Mouse (Mus musculus) lung, postnatal 0 days (tissue): ENCODE data around the gene Stap1. TPM values are rescaled to one million over a fixed set of nuclear protein-coding genes. Genes with fewer than 3 reads are reported as not detected.

ENCODE experiments used
- ATAC-seq: fragments of 200-750 bp; cut with Nextera tagmentation; 2 replicates; pipeline ENCODE4 v1.8.0; 2017; ENCODE audit warnings: moderate library complexity
- DNase-seq: peaks from one replicate; pipeline ENCODE4 v3.0.0-alpha.2; 2016; ENCODE audit warnings: low spot score
- H3K27ac ChIP-seq: fragments of 300-500 bp; sonication (generic); 2 replicates; pipeline ENCODE4 v1.5.1; 2014; ENCODE audit warnings: antibody characterized with exemption, mild to moderate bottlenecking, low read length, mixed read lengths
- H3K27me3 ChIP-seq: fragments of 300-500 bp; sonication (generic); replicated peaks from 2 replicates; pipeline ENCODE4 v1.6.1; 2014; ENCODE audit warnings: low read length, mixed read lengths; ENCODE audit not compliant: insufficient read depth
- H3K36me3 ChIP-seq: fragments of 300-500 bp; sonication (generic); 2 replicates; pipeline ENCODE4 v1.6.1; 2014; ENCODE audit warnings: low read length, mixed read lengths; ENCODE audit not compliant: insufficient read depth
- H3K4me1 ChIP-seq: fragments of 300-500 bp; sonication (generic); 2 replicates; pipeline ENCODE4 v1.6.1; 2014; ENCODE audit warnings: antibody characterized with exemption, low read depth, low read length, mixed read lengths; ENCODE audit not compliant: insufficient read depth
- H3K4me2 ChIP-seq: fragments of 300-500 bp; sonication (generic); replicated peaks from 2 replicates; pipeline ENCODE4 v1.6.1; 2014; ENCODE audit warnings: low read depth, mild to moderate bottlenecking, low read length, moderate library complexity, mixed read lengths
- H3K4me3 ChIP-seq: fragments of 300-500 bp; sonication (generic); 2 replicates; pipeline ENCODE4 v1.5.1; 2014; ENCODE audit warnings: low read depth, low read length
- H3K9ac ChIP-seq: fragments of 300-500 bp; sonication (generic); replicated peaks from 2 replicates; pipeline ENCODE4 v1.6.1; 2014; ENCODE audit warnings: low read depth, mild to moderate bottlenecking
- H3K9me3 ChIP-seq: fragments of 300-500 bp; sonication (generic); 2 replicates; pipeline ENCODE4 v1.6.1; 2016; ENCODE audit warnings: low read length, mixed read lengths
- CTCF ChIP-seq: IDR thresholded peaks from 2 replicates; pipeline ENCODE4 v1.5.1; 2016; ENCODE audit warnings: antibody characterized with exemption, mild to moderate bottlenecking
- EP300 ChIP-seq: IDR thresholded peaks from 2 replicates; pipeline ENCODE4 v1.6.1; 2016; ENCODE audit warnings: antibody characterized with exemption, mild to moderate bottlenecking, control low read depth
- WGBS: fragments of 180-500 bp; shearing (Covaris S2); extraction: QIAGEN DNeasy Blood & Tissue Kit; methylation state at CpG from one replicate; pipeline ENCODE4 v1.1.7; 2014; 5-methylcytosine and 5-hydroxymethylcytosine counted together
- polyA plus RNA-seq: library from polyadenylated mRNA; unstranded; fragments of >200 nt; fragmentation: Nextera tagmentation; extraction: Ambion mirVana; gene quantifications from 2 replicates; pipeline ENCODE4 v1.2.1, GENCODE M21; 2015

The Stap1 gene
- polyA plus RNA-seq, 1 experiment from 2014 or later, result 0.36 TPM

DNA sequence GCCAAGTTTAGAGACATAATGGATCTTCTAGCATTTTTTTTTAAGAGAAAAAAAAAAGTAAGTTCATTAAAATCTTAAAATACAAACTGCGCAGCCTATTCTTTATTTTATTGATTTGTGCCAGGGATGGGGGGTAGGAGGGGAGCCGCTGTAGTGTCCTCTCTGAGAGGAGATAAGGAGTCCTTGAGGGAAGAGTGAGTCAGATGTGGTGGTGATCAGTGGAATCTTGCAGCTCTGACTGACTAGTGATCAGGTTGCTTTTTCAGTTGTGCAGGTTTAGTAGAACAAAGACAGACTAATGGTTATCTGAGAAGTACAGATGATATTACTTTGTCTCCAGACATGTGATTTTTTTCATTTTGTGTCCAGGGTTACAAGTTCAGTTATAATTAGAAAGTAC lies 41.5 kb downstream of the Stap1 start:
- no peak overlapping the region for H3K27ac ChIP-seq
- H3K4me3 ChIP-seq, result no peak overlapping the region
- no peaks in the 10 kb centered on the region for H3K4me1 ChIP-seq
- TF ChIP-seq CTCF (no peak), EP300 (no peak)
- DNase-seq (no peak), ATAC-seq (no peak)
- no peaks in the 10 kb centered on the region for H3K9me3 ChIP-seq
- no peak overlapping the region for H3K4me2 ChIP-seq
- H3K36me3 ChIP-seq, result peaks cover 4% of the 10 kb centered on the region; the same call in 1 of the 2 replicates
- H3K9ac ChIP-seq, result no peak overlapping the region
- 75% methylated on average over 2 of the region's 2 CpGs for WGBS
- H3K27me3 ChIP-seq, result no peaks in the 10 kb centered on the region

DNA sequence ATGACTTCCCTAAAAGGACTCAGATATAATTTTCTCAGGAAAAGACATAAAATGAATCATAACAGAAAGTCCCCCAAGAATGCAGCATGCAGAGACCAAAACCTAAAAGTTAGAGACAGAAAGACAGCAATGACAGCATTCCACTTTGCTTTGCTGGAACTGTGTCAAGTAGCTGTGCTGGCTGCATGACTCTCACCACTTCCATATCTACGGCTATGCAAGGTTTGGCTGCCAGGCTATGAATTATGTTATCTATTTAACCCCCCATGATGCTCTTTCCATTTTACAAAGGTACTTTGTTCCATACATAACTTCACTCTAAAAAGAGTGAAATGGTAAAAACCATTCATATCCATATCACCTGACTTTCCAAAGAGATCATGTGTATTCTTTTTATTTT lies 42.5 kb downstream of the Stap1 start:
- ATAC-seq, result no peak
- H3K36me3 ChIP-seq, result peaks cover 10% of the 10 kb centered on the region; the same call in 1 of the 2 replicates
- H3K27me3 ChIP-seq, result no peaks in the 10 kb centered on the region
- TF ChIP-seq EP300 (no peak), CTCF (no peak)
- DNase-seq, result no peak
- no peak overlapping the region for H3K27ac ChIP-seq
- H3K9ac ChIP-seq, result no peak overlapping the region
- H3K4me2 ChIP-seq, result no peak overlapping the region
- no peaks in the 10 kb centered on the region for H3K9me3 ChIP-seq
- H3K4me1 ChIP-seq, result no peaks in the 10 kb centered on the region
- 45% methylated on average over 1 of the region's 1 CpGs for WGBS
- H3K4me3 ChIP-seq, result no peak overlapping the region

DNA sequence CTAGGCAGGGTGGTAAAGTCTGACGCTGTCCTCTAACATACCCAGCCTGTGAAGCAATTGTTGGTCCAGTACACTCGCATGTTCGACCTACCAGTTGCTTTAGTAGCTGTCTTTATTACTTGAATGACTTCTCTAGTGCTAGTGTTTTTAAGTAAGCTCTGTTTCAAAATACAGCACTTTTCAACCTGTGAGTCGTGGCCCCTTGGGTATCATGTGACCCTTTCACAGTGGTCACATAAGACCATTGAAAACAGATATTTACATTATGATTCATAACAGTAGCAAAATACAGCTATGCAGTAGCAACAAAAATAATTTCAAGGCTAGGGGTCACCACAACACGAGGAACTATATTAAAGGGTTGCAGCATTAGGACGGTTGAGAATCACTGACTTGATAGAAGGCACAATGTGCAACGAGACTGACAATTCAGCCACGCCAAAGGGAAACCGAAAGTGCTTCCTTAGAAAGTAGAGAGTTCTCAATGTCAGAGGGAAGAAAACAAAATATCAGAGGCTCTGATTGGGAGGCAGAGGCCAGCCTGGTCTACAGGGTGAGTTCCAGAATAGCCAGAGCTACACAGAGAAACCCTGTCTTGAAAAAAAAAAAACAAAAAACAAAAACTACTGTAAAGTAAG lies 47.0 kb downstream of the Stap1 start:
- Histone ChIP-seq H3K27me3 (no peaks in the 10 kb centered on the region), H3K27ac (no peak overlapping the region), H3K4me1 (no peaks in the 10 kb centered on the region), H3K4me3 (no peak overlapping the region), H3K36me3 (peaks cover 15% of the 10 kb centered on the region; the same call in 1 of the 2 replicates), H3K4me2 (no peak overlapping the region), H3K9ac (no peak overlapping the region), H3K9me3 (no peaks in the 10 kb centered on the region)
- ATAC-seq (no peak), DNase-seq (no peak)
- 88% methylated on average over 9 of the region's 9 CpGs for WGBS
- no peak for TF ChIP-seq CTCF
- TF ChIP-seq EP300, result no peak

DNA sequence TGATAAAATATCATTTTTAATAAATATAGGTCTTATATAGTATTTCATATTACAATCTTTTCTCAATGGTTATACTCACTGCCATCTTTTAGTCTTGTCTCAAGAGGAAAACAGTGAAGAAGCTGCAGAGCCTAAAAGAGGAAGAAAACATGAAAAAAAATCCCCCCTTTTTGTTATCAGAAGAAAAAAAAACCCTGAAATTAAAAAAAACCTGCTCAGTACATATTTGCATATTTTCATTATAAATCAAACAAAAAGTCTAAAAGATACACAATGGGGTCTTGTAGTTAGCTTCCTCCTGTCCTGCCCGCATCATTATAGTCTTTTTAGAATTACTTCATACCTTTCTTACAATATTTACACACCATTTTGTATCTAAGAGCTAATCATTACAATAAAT lies 57.2 kb downstream of the Stap1 start:
- peaks cover 4% of the 10 kb centered on the region for H3K36me3 ChIP-seq
- TF ChIP-seq EP300 (no peak), CTCF (no peak)
- ATAC-seq (no peak), DNase-seq (no peak)
- H3K9me3 ChIP-seq, result no peaks in the 10 kb centered on the region
- no peaks in the 10 kb centered on the region for H3K4me1 ChIP-seq
- H3K27ac ChIP-seq, result no peak overlapping the region
- 92% methylated on average over 1 of the region's 1 CpGs for WGBS
- no peak overlapping the region for H3K4me2 ChIP-seq
- no peak overlapping the region for H3K9ac ChIP-seq
- H3K27me3 ChIP-seq, result no peaks in the 10 kb centered on the region
- no peak overlapping the region for H3K4me3 ChIP-seq

DNA sequence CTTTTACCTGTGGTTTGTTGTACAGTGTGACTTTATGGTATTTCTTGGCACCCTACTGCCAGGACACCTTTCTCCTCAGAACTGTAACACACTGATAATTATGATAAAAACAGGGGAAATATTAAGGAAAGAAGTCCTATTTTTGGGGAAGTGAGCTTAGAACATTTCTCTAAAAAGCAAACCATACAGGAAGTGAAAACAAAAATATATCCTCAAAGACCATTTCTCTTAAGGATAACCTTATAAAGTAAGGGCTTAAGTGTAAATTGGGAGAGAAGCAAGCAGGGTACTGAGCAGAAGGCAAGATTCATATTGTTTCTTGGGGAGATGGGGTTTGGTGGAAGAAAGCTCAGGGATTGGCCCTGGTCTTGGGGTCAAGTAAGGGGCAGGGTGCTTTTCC lies 58.3 kb downstream of the Stap1 start:
- no peaks in the 10 kb centered on the region for H3K9me3 ChIP-seq
- ATAC-seq (no peak), DNase-seq (no peak)
- H3K27me3 ChIP-seq, result no peaks in the 10 kb centered on the region
- peaks cover 4% of the 10 kb centered on the region for H3K36me3 ChIP-seq
- no peak overlapping the region for H3K27ac ChIP-seq
- H3K4me2 ChIP-seq, result no peak overlapping the region
- no peak overlapping the region for H3K4me3 ChIP-seq
- TF ChIP-seq CTCF, result no peak
- TF ChIP-seq EP300, result no peak
- no peak overlapping the region for H3K9ac ChIP-seq
- H3K4me1 ChIP-seq, result no peaks in the 10 kb centered on the region

Other genes starting within 250 kb of the Stap1 start
- 10.1 and 10.9 TPM in 2 replicates for gene Cenpc1, start 6.2 kb upstream of the Stap1 start, polyA plus RNA-seq
- gene Uba6, start 101.1 kb downstream of the Stap1 start, polyA plus RNA-seq, result 3.9 and 4.7 TPM in 2 replicates
- gene Gnrhr, start 126.2 kb downstream of the Stap1 start, polyA plus RNA-seq, result 0.05 TPM in 1 of 2 replicates, not detected in the other
- gene Tmprss11c, start 217.6 kb downstream of the Stap1 start, polyA plus RNA-seq, result not detected in 2 replicates